Mouse (Mus musculus) forebrain, embryonic 16.5 days (tissue): ENCODE data around the gene Kctd11. TPM values are rescaled to one million over a fixed set of nuclear protein-coding genes. Genes with fewer than 3 reads are reported as not detected.
A peak's percentile ranks its signal among the peaks of the same experiment; 100 is the strongest.

Experiments
- ATAC-seq: fragments of 200-750 bp; cut with Nextera tagmentation; 2 replicates; pipeline ENCODE4 v1.8.0; 2017; ENCODE audit warnings: mild to moderate bottlenecking, moderate library complexity
- H3K27ac ChIP-seq: fragments of 300-500 bp; sonication (generic); 2 replicates; pipeline ENCODE4 v1.5.1; 2014; ENCODE audit warnings: low read length, control low read depth
- H3K27me3 ChIP-seq: fragments of 300-500 bp; sonication (generic); replicated peaks from 2 replicates; pipeline ENCODE4 v1.6.1; 2014; ENCODE audit warnings: low read length; ENCODE audit not compliant: control insufficient read depth, insufficient read depth
- H3K36me3 ChIP-seq: fragments of 300-500 bp; sonication (generic); 2 replicates; pipeline ENCODE4 v1.6.1; 2014; ENCODE audit not compliant: control insufficient read depth, insufficient read depth
- H3K4me1 ChIP-seq: fragments of 300-500 bp; sonication (generic); replicated peaks from 2 replicates; pipeline ENCODE4 v1.6.1; 2014; ENCODE audit warnings: low read length; ENCODE audit not compliant: control insufficient read depth, insufficient read depth
- H3K4me2 ChIP-seq: fragments of 300-500 bp; sonication (generic); 2 replicates; pipeline ENCODE4 v1.6.1; 2014; ENCODE audit warnings: mild to moderate bottlenecking, low read length, control low read depth
- H3K4me3 ChIP-seq: fragments of 300-500 bp; sonication (generic); replicated peaks from 2 replicates; pipeline ENCODE4 v1.5.1; 2014; ENCODE audit warnings: mild to moderate bottlenecking, low read length, control low read depth
- H3K9ac ChIP-seq: fragments of 300-500 bp; sonication (generic); replicated peaks from 2 replicates; pipeline ENCODE4 v1.6.1; 2014; ENCODE audit warnings: low read depth, low read length, control low read depth
- H3K9me3 ChIP-seq: fragments of 300-500 bp; sonication (generic); 2 replicates; pipeline ENCODE4 v1.6.1; 2016; ENCODE audit warnings: low read length; ENCODE audit not compliant: control insufficient read depth
- WGBS: fragments of 180-500 bp; shearing (Covaris S2); extraction: QIAGEN DNeasy Blood & Tissue Kit; methylation state at CpG from one replicate; pipeline ENCODE4 v1.1.7; 2014; 5-methylcytosine and 5-hydroxymethylcytosine counted together
- polyA plus RNA-seq: library from polyadenylated mRNA; unstranded; fragments of >200 nt; fragmentation: Nextera tagmentation; extraction: Ambion mirVana; gene quantifications from 2 replicates; pipeline ENCODE4 v1.2.1, GENCODE M21; 2015

Gene Kctd11
- polyA plus RNA-seq, 1 experiment from 2014 or later, result 1.3 TPM

DNA sequence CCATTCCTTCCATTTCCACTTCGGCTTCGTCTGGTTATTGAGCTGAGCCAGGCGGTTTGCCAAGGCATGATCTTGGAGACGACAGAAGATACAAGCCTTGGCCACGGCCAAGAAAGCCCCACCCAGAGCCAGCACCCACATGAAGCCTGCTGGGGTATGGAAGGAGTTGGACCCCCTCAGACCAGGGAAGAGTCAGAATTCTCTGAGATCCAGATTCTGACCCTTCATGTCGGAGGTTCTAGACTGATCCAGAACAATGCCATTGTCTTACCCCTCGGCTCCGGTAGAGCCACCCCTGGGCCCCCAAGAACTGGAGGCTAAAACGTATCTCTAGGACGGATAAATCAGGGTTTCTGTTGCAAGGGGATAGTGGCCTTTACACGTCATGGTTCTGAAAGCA, 3.3 kb downstream of the Kctd11 start, which contains the start of gene Tmem95:
TSS of gene Tmem95 (minus strand) at position 141 of the 400 bp plus-strand sequence.
- Histone ChIP-seq H3K36me3 (no peaks in the 10 kb centered on the region), H3K27ac (no peak within 1 kb of the TSS), H3K27me3 (peaks cover 5% of the 10 kb centered on the region; the same call in 1 of the 2 replicates), H3K4me1 (peaks cover 16% of the 10 kb centered on the region), H3K4me2 (peak within 1 kb of the TSS; percentile 24), H3K9me3 (no peaks in the 10 kb centered on the region), H3K4me3 (no peak within 1 kb of the TSS), H3K9ac (no peak within 1 kb of the TSS)
- no peak for ATAC-seq
- WGBS, result 83% methylated on average over 11 of the region's 11 CpGs

DNA sequence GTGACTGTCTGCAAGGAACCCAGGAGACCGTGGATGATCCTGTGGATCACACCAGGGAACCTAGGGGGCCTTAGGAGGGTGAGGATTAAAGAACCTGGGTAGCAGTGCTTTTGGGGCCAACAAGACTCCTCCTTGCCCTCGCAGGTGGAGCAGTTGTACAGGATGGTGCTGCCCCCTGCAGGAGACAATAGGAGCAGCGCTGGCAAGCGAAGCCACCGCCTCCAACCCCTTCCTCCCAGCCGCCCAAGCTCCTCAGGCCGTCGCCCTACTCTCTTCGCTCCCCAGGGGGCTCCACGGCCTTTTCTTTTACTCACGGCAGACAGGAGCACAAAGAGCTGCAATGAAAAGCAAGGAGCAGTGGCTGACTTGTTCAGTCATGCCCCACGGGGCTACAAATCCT, 4.3 kb downstream of the Kctd11 start:
- 3% methylated on average over 12 of the region's 12 CpGs for WGBS

DNA sequence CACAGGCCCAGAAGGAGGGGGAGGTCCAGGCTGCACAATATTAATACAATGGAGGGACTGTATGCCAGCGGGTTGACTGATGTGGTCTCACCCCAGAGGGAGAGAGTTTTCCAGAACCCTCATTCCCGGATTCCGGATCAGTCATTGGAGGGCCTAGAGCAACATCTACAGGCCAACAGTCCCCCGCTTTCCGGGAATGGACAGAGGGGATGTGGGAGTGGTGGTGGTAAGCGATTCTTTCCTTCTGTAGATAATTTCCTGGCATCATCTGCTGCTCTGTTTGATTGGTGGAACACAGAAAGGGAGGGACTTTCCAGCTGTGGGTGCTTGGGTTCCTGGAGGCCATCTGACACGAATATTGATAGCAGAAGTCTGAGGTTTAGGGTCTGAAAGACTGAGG, 5.0 kb downstream of the Kctd11 start:
- H3K4me2 ChIP-seq, result no peak overlapping the region
- 74% methylated on average over 7 of the region's 7 CpGs for WGBS
- H3K9ac ChIP-seq, result no peak overlapping the region
- no peaks in the 10 kb centered on the region for H3K36me3 ChIP-seq
- H3K9me3 ChIP-seq, result no peaks in the 10 kb centered on the region
- no peak overlapping the region for H3K4me3 ChIP-seq
- H3K27me3 ChIP-seq, result peaks cover 2% of the 10 kb centered on the region; the same call in 1 of the 2 replicates
- H3K27ac ChIP-seq, result no peak overlapping the region
- peaks cover 11% of the 10 kb centered on the region for H3K4me1 ChIP-seq
- ATAC-seq, result no peak

More for the DNA sequence above, 4.3 kb downstream of the Kctd11 start:
- Histone ChIP-seq H3K9me3 (no peaks in the 10 kb centered on the region), H3K27me3 (peaks cover 3% of the 10 kb centered on the region; the same call in 1 of the 2 replicates), H3K4me2 (peak overlapping the region; percentile 24), H3K36me3 (no peaks in the 10 kb centered on the region), H3K27ac (no peak overlapping the region), H3K4me1 (peaks cover 16% of the 10 kb centered on the region), H3K9ac (no peak overlapping the region), H3K4me3 (no peak overlapping the region)
- ATAC-seq, result peak; percentile 45; the same call in 1 of the 2 replicates

DNA sequence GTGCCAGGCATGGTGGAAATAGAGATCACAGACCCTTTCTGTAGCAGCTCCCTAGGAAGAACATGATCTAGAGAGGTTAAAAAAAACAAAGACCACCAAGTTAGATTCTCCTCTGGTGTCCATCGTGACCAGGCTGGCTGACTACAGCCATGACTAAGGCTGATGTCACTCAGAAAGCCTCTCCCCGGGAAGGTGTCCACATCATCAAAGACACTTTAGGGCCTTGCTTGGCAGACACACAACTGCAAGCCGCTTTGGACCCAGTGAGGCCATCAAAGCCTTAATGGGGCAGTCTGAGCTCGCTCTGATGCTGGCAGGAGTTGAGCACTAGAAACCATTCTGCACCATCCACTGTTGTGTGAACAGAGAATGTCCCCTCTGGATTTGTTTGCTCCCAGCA, 8.8 kb downstream of the Kctd11 start:
- no peak overlapping the region for H3K9ac ChIP-seq
- H3K36me3 ChIP-seq, result no peaks in the 10 kb centered on the region
- H3K4me1 ChIP-seq, result 0 out of 2 replicates have a peak, but pooled peaks cover 3% of the 10 kb centered on the region
- 84% methylated on average over 4 of the region's 4 CpGs for WGBS
- no peak overlapping the region for H3K27ac ChIP-seq
- no peak for ATAC-seq
- H3K4me3 ChIP-seq, result no peak overlapping the region
- no peaks in the 10 kb centered on the region; the same call in 1 of the 2 replicates for H3K27me3 ChIP-seq
- no peak overlapping the region for H3K4me2 ChIP-seq
- no peaks in the 10 kb centered on the region for H3K9me3 ChIP-seq

DNA sequence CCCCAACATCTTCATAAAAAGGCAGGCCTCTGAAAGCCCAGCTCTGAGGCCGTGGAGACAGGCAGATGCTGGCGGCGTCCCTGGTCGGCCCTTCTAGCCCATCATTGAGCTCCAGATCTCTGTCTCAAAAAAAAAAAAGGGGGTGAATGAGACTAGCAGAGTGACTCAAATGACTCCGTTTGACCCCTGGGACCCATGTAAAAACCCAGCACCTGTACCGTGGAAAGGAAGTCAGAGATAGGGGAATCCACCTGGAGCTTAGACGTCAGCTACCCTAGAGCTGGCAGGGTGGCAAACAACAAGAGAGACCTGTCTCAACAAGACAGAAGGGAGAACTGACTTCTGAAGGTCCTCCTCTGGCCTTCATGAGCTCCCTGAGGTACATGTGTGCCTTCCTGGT, 9.4 kb downstream of the Kctd11 start:
- H3K9me3 ChIP-seq, result no peaks in the 10 kb centered on the region
- H3K4me1 ChIP-seq, result no peaks in the 10 kb centered on the region
- H3K4me3 ChIP-seq, result no peak overlapping the region
- no peaks in the 10 kb centered on the region; the same call in 1 of the 2 replicates for H3K27me3 ChIP-seq
- H3K9ac ChIP-seq, result no peak overlapping the region
- H3K36me3 ChIP-seq, result no peaks in the 10 kb centered on the region
- H3K4me2 ChIP-seq, result no peak overlapping the region
- no peak overlapping the region for H3K27ac ChIP-seq
- WGBS, result 89% methylated on average over 7 of the region's 7 CpGs
- no peak for ATAC-seq

DNA sequence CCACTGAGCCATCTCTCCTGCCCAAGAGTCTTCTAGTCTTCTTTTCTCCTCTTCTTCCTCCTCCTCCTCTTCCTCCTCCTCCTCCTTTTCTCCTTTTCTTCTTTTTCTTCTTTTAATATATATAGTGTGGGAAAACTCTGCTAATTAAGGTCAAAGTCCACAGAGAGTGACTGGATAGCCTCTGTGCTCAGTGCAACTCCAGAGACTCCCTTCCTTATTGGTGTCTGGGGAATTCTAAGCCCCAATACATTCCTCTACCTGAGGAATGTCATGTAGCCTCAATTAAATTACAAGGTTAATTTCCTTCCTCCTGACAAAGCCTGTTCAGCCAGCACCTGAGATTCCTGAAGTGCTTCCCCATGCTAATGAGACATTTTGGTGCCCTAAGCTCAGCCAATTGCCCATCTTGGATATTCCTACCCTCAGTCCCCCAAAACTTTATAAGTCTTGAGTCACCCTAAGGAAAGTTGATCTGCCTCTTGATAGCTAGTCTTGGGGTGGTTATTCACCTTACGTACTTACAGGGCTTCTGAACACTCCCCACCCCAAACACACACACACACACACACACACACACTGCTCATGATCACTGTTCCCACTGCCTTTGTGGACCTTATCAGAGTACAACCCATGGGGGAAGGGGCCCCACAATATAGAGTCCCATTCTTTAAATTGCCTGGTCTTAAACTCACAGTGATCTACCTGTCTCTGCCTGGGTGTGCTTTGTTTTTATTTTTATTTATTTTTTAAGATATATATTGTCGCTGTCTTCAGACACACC, 10.7 kb downstream of the Kctd11 start:
- H3K9me3 ChIP-seq, result no peaks in the 10 kb centered on the region
- H3K27ac ChIP-seq, result no peak overlapping the region
- no peaks in the 10 kb centered on the region; the same call in 1 of the 2 replicates for H3K27me3 ChIP-seq
- no peak overlapping the region for H3K4me3 ChIP-seq
- 98% methylated on average over 2 of the region's 2 CpGs for WGBS
- H3K4me2 ChIP-seq, result no peak overlapping the region
- H3K36me3 ChIP-seq, result no peaks in the 10 kb centered on the region
- no peak overlapping the region for H3K9ac ChIP-seq
- H3K4me1 ChIP-seq, result no peaks in the 10 kb centered on the region
- ATAC-seq, result no peak

DNA sequence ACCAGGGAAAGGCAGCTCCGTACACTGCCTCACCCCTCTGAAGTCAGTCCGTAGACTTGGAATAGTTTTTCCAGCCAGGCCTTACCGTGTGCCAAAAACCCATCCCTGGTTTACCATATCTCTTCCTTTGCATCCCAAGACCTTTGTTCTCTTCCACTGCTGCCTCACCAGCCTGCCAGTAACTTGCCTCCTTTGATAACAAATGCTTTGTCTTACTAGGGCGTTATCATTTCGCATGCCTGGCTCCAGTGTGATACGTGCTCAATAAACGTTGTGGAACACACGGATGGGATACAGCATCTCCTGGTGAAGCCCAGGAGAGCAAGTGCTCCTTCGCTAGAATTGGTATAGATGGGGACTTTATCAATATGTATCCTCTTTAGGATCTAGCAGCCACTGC, 13.9 kb downstream of the Kctd11 start:
- 70% methylated on average over 9 of the region's 9 CpGs for WGBS

DNA sequence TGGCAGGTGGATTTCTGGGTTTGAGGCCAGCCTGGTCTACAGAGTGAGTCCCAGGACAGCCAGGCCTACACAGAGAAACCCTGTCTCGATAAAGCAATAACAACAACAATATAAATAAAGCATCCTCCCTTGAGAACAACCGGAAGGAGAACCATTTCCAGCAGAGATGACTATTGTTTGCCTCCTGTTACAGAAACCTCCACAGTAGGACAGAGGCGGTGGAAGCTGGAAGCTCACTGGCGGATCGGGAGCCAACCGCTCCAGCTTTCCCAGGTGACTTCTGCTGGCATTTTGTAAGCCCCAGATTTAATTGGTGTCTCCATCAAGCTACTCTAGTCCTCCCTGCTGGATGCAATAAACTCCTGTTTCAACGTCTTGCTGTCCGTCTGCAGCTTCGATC, 15.6 kb downstream of the Kctd11 start:
- Histone ChIP-seq H3K4me1 (no peaks in the 10 kb centered on the region), H3K36me3 (no peaks in the 10 kb centered on the region), H3K4me3 (no peak overlapping the region), H3K9me3 (no peaks in the 10 kb centered on the region), H3K27ac (no peak overlapping the region), H3K9ac (no peak overlapping the region), H3K27me3 (no peaks in the 10 kb centered on the region; the same call in 1 of the 2 replicates), H3K4me2 (no peak overlapping the region)
- ATAC-seq, result no peak
- WGBS, result 77% methylated on average over 9 of the region's 9 CpGs

More for the DNA sequence above, 13.9 kb downstream of the Kctd11 start:
- Histone ChIP-seq H3K27ac (no peak overlapping the region), H3K9me3 (no peaks in the 10 kb centered on the region), H3K4me3 (no peak overlapping the region), H3K4me1 (no peaks in the 10 kb centered on the region), H3K36me3 (no peaks in the 10 kb centered on the region), H3K27me3 (no peaks in the 10 kb centered on the region; the same call in 1 of the 2 replicates), H3K9ac (no peak overlapping the region), H3K4me2 (no peak overlapping the region)
- ATAC-seq, result no peak

DNA sequence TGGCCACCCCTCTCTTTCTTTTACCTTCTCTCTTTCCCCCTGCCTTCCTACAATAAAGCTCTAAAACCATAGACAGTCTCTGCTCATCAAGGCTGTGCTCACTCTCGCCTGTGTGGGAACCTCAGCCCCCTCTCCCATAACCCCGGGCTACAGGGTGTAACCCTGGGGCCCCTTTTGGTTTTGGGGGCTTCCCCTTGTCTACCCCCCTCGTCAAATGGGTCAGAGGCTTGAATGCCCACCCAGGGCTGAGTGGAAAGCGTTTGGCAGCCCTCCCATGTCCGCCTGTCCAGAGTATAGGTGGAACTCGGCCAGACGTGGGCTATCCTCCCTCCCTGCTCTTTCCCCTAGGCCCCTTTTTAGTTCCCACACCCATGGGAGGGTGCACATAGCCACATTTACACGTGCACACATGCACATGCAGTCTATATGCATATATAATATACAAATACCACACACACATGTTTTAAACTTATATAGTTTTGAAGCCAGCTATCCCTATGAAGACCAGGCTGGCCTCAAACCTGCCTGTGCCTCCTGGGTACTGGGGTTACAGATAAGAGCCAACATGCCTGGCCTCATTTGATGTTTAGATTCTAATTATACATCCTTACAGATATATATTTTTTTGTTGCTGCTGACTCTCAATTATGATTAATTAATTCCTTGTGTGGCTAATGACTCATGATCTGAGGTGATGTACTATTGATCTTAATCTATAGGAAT, 16.9 kb downstream of the Kctd11 start:
- Histone ChIP-seq H3K9ac (no peak overlapping the region), H3K27ac (no peak overlapping the region), H3K4me1 (no peaks in the 10 kb centered on the region), H3K4me3 (no peak overlapping the region), H3K36me3 (no peaks in the 10 kb centered on the region), H3K27me3 (no peaks in the 10 kb centered on the region; the same call in 1 of the 2 replicates), H3K9me3 (no peaks in the 10 kb centered on the region), H3K4me2 (no peak overlapping the region)
- WGBS, result 37% methylated on average over 8 of the region's 8 CpGs
- no peak for ATAC-seq
